Mouse (Mus musculus) forebrain, embryonic 10.5 days (tissue): ENCODE results near the gene Zfp219. TPM values are rescaled to one million over a fixed set of nuclear protein-coding genes. Genes with fewer than 3 reads are reported as not detected.
A peak's percentile ranks its signal among the peaks of the same experiment; 100 is the strongest.

Source experiments
- DNase-seq: peaks from one replicate; pipeline ENCODE4 v3.0.0-alpha.2; 2017; ENCODE audit warnings: low spot score; ENCODE audit errors: extremely low spot score
- H3K27ac ChIP-seq: fragments of 300-500 bp; sonication (generic); 2 replicates; pipeline ENCODE4 v1.5.1; 2016; ENCODE audit warnings: mild to moderate bottlenecking
- H3K27me3 ChIP-seq: fragments of 300-500 bp; sonication (generic); 2 replicates; pipeline ENCODE4 v1.6.1; 2016; ENCODE audit warnings: mild to moderate bottlenecking; ENCODE audit not compliant: poor library complexity, severe bottlenecking
- H3K36me3 ChIP-seq: fragments of 300-500 bp; sonication (generic); replicated peaks from 2 replicates; pipeline ENCODE4 v1.6.1; 2016; ENCODE audit warnings: mild to moderate bottlenecking, moderate library complexity
- H3K4me1 ChIP-seq: fragments of 300-500 bp; sonication (generic); 2 replicates; pipeline ENCODE4 v1.6.1; 2016
- H3K4me3 ChIP-seq: fragments of 300-500 bp; sonication (generic); 2 replicates; pipeline ENCODE4 v1.5.1; 2016; ENCODE audit warnings: mild to moderate bottlenecking, moderate library complexity
- H3K9me3 ChIP-seq: fragments of 300-500 bp; sonication (generic); 2 replicates; pipeline ENCODE4 v1.6.1; 2016; ENCODE audit warnings: mild to moderate bottlenecking, moderate library complexity
- WGBS: fragments of 180-500 bp; shearing (Covaris S2); methylation state at CpG from one replicate; pipeline ENCODE4 v1.1.7; 2016; 5-methylcytosine and 5-hydroxymethylcytosine counted together
- polyA plus RNA-seq: library from polyadenylated mRNA; unstranded; fragments of >200 nt; fragmentation: Nextera tagmentation; extraction: Ambion mirVana; gene quantifications from 2 replicates; pipeline ENCODE4 v1.2.1, GENCODE M21; 2016

Gene Zfp219
- polyA plus RNA-seq, 1 experiment from 2014 or later, result 87.6 TPM

- Histone ChIP-seq H3K4me1 (peaks cover 77% of the 10 kb centered on the region), H3K36me3 (peaks cover 81% of the 10 kb centered on the region), H3K27me3 (no peaks in the 10 kb centered on the region), H3K9me3 (no peaks in the 10 kb centered on the region), H3K27ac (0 out of 2 replicates have a peak overlapping the region, but pooled peaks have one; percentile 53), H3K4me3 (no peak overlapping the region; the same call in 1 of the 2 replicates)
- WGBS, result 66% methylated on average over 8 of the region's 8 CpGs
- no peak for DNase-seq
Observed at GRCm38 (mm10) chr14:52006241-52006640, 14.3 kb downstream of the Zfp219 start.

- Histone ChIP-seq H3K4me3 (no peak overlapping the region), H3K9me3 (no peaks in the 10 kb centered on the region), H3K27me3 (no peaks in the 10 kb centered on the region), H3K27ac (no peak overlapping the region), H3K36me3 (peaks cover 87% of the 10 kb centered on the region), H3K4me1 (peaks cover 71% of the 10 kb centered on the region)
- no peak for DNase-seq
- WGBS, result 89% methylated on average over 6 of the region's 6 CpGs
Observed at GRCm38 (mm10) chr14:52005616-52006015, 14.9 kb downstream of the Zfp219 start.

- H3K27ac ChIP-seq, result peak overlapping the region; percentile 82
- H3K36me3 ChIP-seq, result peaks cover 92% of the 10 kb centered on the region
- 72% methylated on average over 7 of the region's 7 CpGs for WGBS
- H3K9me3 ChIP-seq, result no peaks in the 10 kb centered on the region
- no peak for DNase-seq
- no peaks in the 10 kb centered on the region for H3K27me3 ChIP-seq
- H3K4me3 ChIP-seq, result no peak overlapping the region; the same call in 1 of the 2 replicates
- peaks cover 66% of the 10 kb centered on the region for H3K4me1 ChIP-seq
Observed at GRCm38 (mm10) chr14:52005141-52005540, 15.4 kb downstream of the Zfp219 start.

- no peaks in the 10 kb centered on the region for H3K27me3 ChIP-seq
- H3K9me3 ChIP-seq, result no peaks in the 10 kb centered on the region
- peak; percentile 62 for DNase-seq
- WGBS, result 35% methylated on average over 16 of the region's 16 CpGs
- peak overlapping the region; percentile 27; the same call in 1 of the 2 replicates for H3K4me3 ChIP-seq
- H3K4me1 ChIP-seq, result peaks cover 55% of the 10 kb centered on the region
- H3K27ac ChIP-seq, result peak overlapping the region; percentile 82
- peaks cover 96% of the 10 kb centered on the region for H3K36me3 ChIP-seq
Observed at GRCm38 (mm10) chr14:52003981-52004495, 16.5 kb downstream of the Zfp219 start.

GRCm38 (mm10) chr14:51997483-51997882 is 23.1 kb downstream of the Zfp219 start:
- 92% methylated on average over 14 of the region's 14 CpGs for WGBS

GRCm38 (mm10) chr14:51996866-51997265 is 23.7 kb downstream of the Zfp219 start:
- 75% methylated on average over 17 of the region's 17 CpGs for WGBS
- no peak overlapping the region for H3K27ac ChIP-seq

More at GRCm38 (mm10) chr14:51997483-51997882, 23.1 kb downstream of the Zfp219 start:
- DNase-seq, result no peak
- Histone ChIP-seq H3K27me3 (no peaks in the 10 kb centered on the region), H3K4me3 (no peak overlapping the region), H3K9me3 (no peaks in the 10 kb centered on the region), H3K36me3 (peaks cover 97% of the 10 kb centered on the region), H3K27ac (no peak overlapping the region), H3K4me1 (no peaks in the 10 kb centered on the region)

GRCm38 (mm10) chr14:51996231-51996841 is 24.2 kb downstream of the Zfp219 start:
- Histone ChIP-seq H3K9me3 (no peaks in the 10 kb centered on the region), H3K27ac (no peak overlapping the region), H3K4me3 (no peak overlapping the region), H3K4me1 (no peaks in the 10 kb centered on the region), H3K27me3 (no peaks in the 10 kb centered on the region), H3K36me3 (peaks cover 98% of the 10 kb centered on the region)
- no peak for DNase-seq
- 89% methylated on average over 13 of the region's 13 CpGs for WGBS

More at GRCm38 (mm10) chr14:51996866-51997265, 23.7 kb downstream of the Zfp219 start:
- Histone ChIP-seq H3K9me3 (no peaks in the 10 kb centered on the region), H3K4me3 (no peak overlapping the region), H3K4me1 (no peaks in the 10 kb centered on the region), H3K36me3 (peaks cover 97% of the 10 kb centered on the region), H3K27me3 (no peaks in the 10 kb centered on the region)
- no peak for DNase-seq

- no peak for DNase-seq
- Histone ChIP-seq H3K9me3 (no peaks in the 10 kb centered on the region), H3K27ac (no peak overlapping the region), H3K27me3 (no peaks in the 10 kb centered on the region), H3K4me3 (no peak overlapping the region), H3K4me1 (no peaks in the 10 kb centered on the region), H3K36me3 (peaks cover 98% of the 10 kb centered on the region)
- 87% methylated on average over 12 of the region's 12 CpGs for WGBS
Observed at GRCm38 (mm10) chr14:51995219-51995871, 25.2 kb downstream of the Zfp219 start.

GRCm38 (mm10) chr14:51994453-51994852 is 26.1 kb downstream of the Zfp219 start:
- Histone ChIP-seq H3K27ac (no peak overlapping the region), H3K4me3 (no peak overlapping the region), H3K4me1 (peaks cover 3% of the 10 kb centered on the region), H3K36me3 (peaks cover 98% of the 10 kb centered on the region), H3K9me3 (no peaks in the 10 kb centered on the region), H3K27me3 (no peaks in the 10 kb centered on the region)
- WGBS, result 94% methylated on average over 4 of the region's 4 CpGs
- no peak for DNase-seq

GRCm38 (mm10) chr14:51989461-51989970 is 31.0 kb downstream of the Zfp219 start:
- no peak overlapping the region for H3K27ac ChIP-seq
- DNase-seq, result no peak
- no peaks in the 10 kb centered on the region for H3K27me3 ChIP-seq
- 71% methylated on average over 12 of the region's 12 CpGs for WGBS
- peaks cover 37% of the 10 kb centered on the region for H3K4me1 ChIP-seq
- no peaks in the 10 kb centered on the region for H3K9me3 ChIP-seq
- no peak overlapping the region for H3K4me3 ChIP-seq
- peaks cover 77% of the 10 kb centered on the region for H3K36me3 ChIP-seq

- no peak for DNase-seq
- Histone ChIP-seq H3K36me3 (peaks cover 69% of the 10 kb centered on the region), H3K27ac (no peak overlapping the region), H3K27me3 (no peaks in the 10 kb centered on the region), H3K9me3 (no peaks in the 10 kb centered on the region), H3K4me1 (peaks cover 44% of the 10 kb centered on the region), H3K4me3 (no peak overlapping the region)
- 79% methylated on average over 12 of the region's 12 CpGs for WGBS
Observed at GRCm38 (mm10) chr14:51988731-51989130, 31.8 kb downstream of the Zfp219 start.

GRCm38 (mm10) chr14:51987177-51987576 is 33.4 kb downstream of the Zfp219 start:
- no peak for DNase-seq
- WGBS, result 94% methylated on average over 6 of the region's 6 CpGs
- Histone ChIP-seq H3K9me3 (no peaks in the 10 kb centered on the region), H3K4me1 (peaks cover 51% of the 10 kb centered on the region), H3K27ac (no peak overlapping the region), H3K27me3 (no peaks in the 10 kb centered on the region), H3K36me3 (peaks cover 55% of the 10 kb centered on the region), H3K4me3 (no peak overlapping the region)

GRCm38 (mm10) chr14:51986153-51986505 is 34.4 kb downstream of the Zfp219 start:
- Histone ChIP-seq H3K27ac (peak overlapping the region; percentile 97), H3K9me3 (no peaks in the 10 kb centered on the region), H3K4me3 (peak overlapping the region; percentile 78), H3K36me3 (peaks cover 44% of the 10 kb centered on the region), H3K4me1 (peaks cover 51% of the 10 kb centered on the region), H3K27me3 (no peaks in the 10 kb centered on the region)
- DNase-seq, result no peak
- WGBS, result 2% methylated on average over 7 of the region's 7 CpGs
